Mouse (Mus musculus): ENCODE results near the gene Shtn1.

DNA sequence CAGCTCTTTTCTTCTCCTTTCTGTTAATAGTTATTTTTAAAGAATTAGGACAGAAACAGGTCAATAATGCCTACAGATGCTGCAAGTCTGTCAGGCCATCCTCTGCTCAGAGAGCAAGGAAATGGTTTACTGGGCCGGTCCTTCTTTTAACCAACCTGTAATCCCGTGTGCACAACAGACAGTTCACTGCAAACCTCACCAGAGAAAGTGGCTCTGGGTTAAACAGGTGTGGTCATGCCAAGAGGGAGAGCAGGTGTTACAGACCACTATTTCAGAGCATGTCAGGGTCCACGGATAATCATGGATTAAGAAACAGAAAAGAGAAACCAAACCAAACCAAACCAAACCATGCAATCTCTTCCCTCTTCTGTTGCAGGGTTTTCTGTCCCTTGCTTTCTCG lies 17.8 kb downstream of the Shtn1 start:
- TF ChIP-seq CHD2 (IDR thresholded peaks at IDR 0.05; ENCODE audit: low read depth, low read length) (no peak), HCFC1 (IDR thresholded peaks at IDR 0.05; ENCODE audit: borderline replicate concordance, insufficient read depth, low read length) (no peak), ZC3H11A (IDR thresholded peaks at IDR 0.05; ENCODE audit: borderline replicate concordance, low read depth, low read length) (no peak), ZNF384 (IDR thresholded peaks at IDR 0.05; ENCODE audit: low read depth, low read length) (no peak), MAFK (IDR thresholded peaks at IDR 0.05; ENCODE audit: insufficient read depth, low read depth, low read length) (no peak)

Measured in ES-E14 (cell line).